ENCODE assay signal across 9 mouse cellular contexts in genomic region chr2:93303585-93304272, GRCm38 (mm10). TPM values are rescaled to one million over a fixed set of nuclear protein-coding genes. Genes with fewer than 3 reads are reported as not detected.
DNase-seq lines count a peak whose midpoint lies in the region; ATAC-seq and TF ChIP-seq lines count a peak whose summit lies in the region.
"Had no signal": no experiment of that assay in that cellular context is flagged by ENCODE, and none has a peak within 500 bp of the region (broad histone marks: within the 10 kb centered on the region; RNA-seq: fewer than 3 reads in every experiment).

No protein-coding gene starts in this region.

- no peak overlapping the region for H3K4me3 ChIP-seq in spleen, adult 2 months (ENCODE audit: extremely low read depth, insufficient read depth, insufficient read length)
- no peak overlapping the region for H3K4me3 ChIP-seq in liver, embryonic 13.5 days (replicated peaks)
- H3K4me3 ChIP-seq: myocyte had no signal

- H3K27me3 ChIP-seq in spleen, adult 2 months (ENCODE audit: control insufficient read depth, insufficient read depth, low read length), result no peaks in the 10 kb centered on the region
- no peaks in the 10 kb centered on the region for H3K27me3 ChIP-seq in liver, embryonic 13.5 days

- no peak for ATAC-seq in liver, embryonic 13.5 days (ENCODE audit: low read depth)

- 0 out of 2 replicates have a peak overlapping the region, but pooled peaks have one; percentile 2 for H3K27ac ChIP-seq in spleen, adult 2 months (ENCODE audit: insufficient read depth, low read length)
- H3K27ac ChIP-seq in liver, embryonic 13.5 days, result peak overlapping the region; percentile 25; the same call in 1 of the 2 replicates

- DNase-seq in spleen, adult 2 months (ENCODE audit: low read depth in 1 of 2, low spot score in 2 of 2), result no peak
- DNase-seq in spleen, adult 18-20 months, result no peak
- DNase-seq in heart, postnatal 10 days, result peak; percentile 55
- no peak for DNase-seq in liver, embryonic 13.5 days
- DNase-seq in right cerebral cortex, postnatal 10 days (ENCODE audit: low spot score in 2 of 2), result no peak
- DNase-seq in cerebellum, adult 11 months, result no peak
- DNase-seq in right cerebral cortex, postnatal 25 days, result no peak
- no peak for DNase-seq in thymus, postnatal 10 days (ENCODE audit: low spot score in 2 of 2)

- H3K36me3 ChIP-seq in spleen, adult 2 months (ENCODE audit: control insufficient read depth, insufficient read depth, low read length), result no peaks in the 10 kb centered on the region
- H3K36me3 ChIP-seq in liver, embryonic 13.5 days, result no peaks in the 10 kb centered on the region

- 56% methylated on average over 16 of the region's 16 CpGs for WGBS in spleen, adult 2 months
- 25% methylated on average over 16 of the region's 16 CpGs for WGBS in liver, embryonic 13.5 days (ENCODE audit: insufficient replicate concordance)

- no peak overlapping the region for H3K9ac ChIP-seq in liver, embryonic 13.5 days

- TF ChIP-seq CTCF in spleen, adult 2 months (IDR thresholded peaks at IDR 0.05; ENCODE audit: extremely low read depth, insufficient read depth, insufficient read length, insufficient replicate concordance), result no peak

- no peaks in the 10 kb centered on the region for H3K9me3 ChIP-seq in liver, embryonic 13.5 days (replicated peaks)

- intact Hi-C loops in heart, postnatal 10 days (cut with DNase I), result no loop called here

- TF ChIP-seq POLR2A in spleen, adult 2 months (IDR thresholded peaks at IDR 0.05; ENCODE audit: low read depth, low read length), result no peak

- no peaks in the 10 kb centered on the region for H3K4me1 ChIP-seq in spleen, adult 2 months (ENCODE audit: control insufficient read depth, insufficient read depth, insufficient read length)
- no peaks in the 10 kb centered on the region; the same call in 1 of the 2 replicates for H3K4me1 ChIP-seq in liver, embryonic 13.5 days (replicated peaks)

- no peak overlapping the region for H3K4me2 ChIP-seq in liver, embryonic 13.5 days

RNA-seq across cellular contexts. Expression of gene Tspan18, which starts 30.6 kb away (rescaled TPM):
- 10.3 and 10.6 TPM in 2 replicates for polyA plus RNA-seq in spleen, adult 2 months (2012; rRNA removed)
- 10 to 100 TPM; 54.1 to 63.4 TPM for total RNA-seq in heart, postnatal 10 days (2021)
- polyA plus RNA-seq in liver, embryonic 13.5 days (2015; fragmentation: Nextera tagmentation; extraction: Ambion mirVana), result 3.7 and 3.9 TPM in 2 replicates

Comparison
In these comparisons a context has a peak if more than half of its experiments do, and no peak if none do; other contexts are left out.
1. DNase-seq: peak in heart, postnatal 10 days (2 of 2); none in spleen, adult 2 months (0 of 2), spleen, adult 18-20 months (0 of 2), liver, embryonic 13.5 days (single experiment), right cerebral cortex, postnatal 10 days (0 of 2), cerebellum, adult 11 months (single experiment), right cerebral cortex, postnatal 25 days (single experiment) and thymus, postnatal 10 days (0 of 2).